Mouse (Mus musculus): Measurements from ENCODE around the gene Cxxc4. TPM values are rescaled to one million over a fixed set of nuclear protein-coding genes. Genes with fewer than 3 reads are reported as not detected.
A peak's percentile ranks its signal among the peaks of the same experiment; 100 is the strongest.

Gene Cxxc4
- polyA plus RNA-seq, 1 experiment from 2014 or later, result 20.6 TPM

- peak overlapping the region; percentile 67 for H3K4me3 ChIP-seq (ENCODE audit: low read length)
- H3K4me2 ChIP-seq (ENCODE audit: low read length), result peak overlapping the region; percentile 86
- H3K27me3 ChIP-seq (replicated peaks; ENCODE audit: control insufficient read depth, insufficient read depth, low read length), result no peaks in the 10 kb centered on the region
- H3K9me3 ChIP-seq (ENCODE audit: control insufficient read depth, low read length), result no peaks in the 10 kb centered on the region
- H3K36me3 ChIP-seq (ENCODE audit: control insufficient read depth, insufficient read depth, low read length), result no peaks in the 10 kb centered on the region
- peaks cover 13% of the 10 kb centered on the region for H3K4me1 ChIP-seq (ENCODE audit: control insufficient read depth, insufficient read depth, low read depth, low read length)
- peak overlapping the region; percentile 88 for H3K9ac ChIP-seq (ENCODE audit: low read depth, low read length)
- 2% methylated on average over 6 of the region's 6 CpGs for WGBS
- H3K27ac ChIP-seq (ENCODE audit: low read depth, low read length), result peak overlapping the region; percentile 99
- ATAC-seq, result 0 out of 2 replicates have a peak, but pooled peaks have one; percentile 0
Measured at GRCm38 (mm10) chr3:134240718-134241025, 4.4 kb downstream of the Cxxc4 start.

GRCm38 (mm10) chr3:134243168-134243849 lies 7.0 kb downstream of the Cxxc4 start:
- no peaks in the 10 kb centered on the region for H3K36me3 ChIP-seq (ENCODE audit: control insufficient read depth, insufficient read depth, low read length)
- H3K4me1 ChIP-seq (ENCODE audit: control insufficient read depth, insufficient read depth, low read depth, low read length), result peaks cover 13% of the 10 kb centered on the region
- H3K4me2 ChIP-seq (ENCODE audit: low read length), result peak overlapping the region; percentile 53
- no peak overlapping the region for H3K27ac ChIP-seq (ENCODE audit: low read depth, low read length)
- WGBS, result 62% methylated on average over 2 of the region's 2 CpGs
- H3K4me3 ChIP-seq (ENCODE audit: low read length), result no peak overlapping the region
- no peaks in the 10 kb centered on the region for H3K9me3 ChIP-seq (ENCODE audit: control insufficient read depth, low read length)
- H3K9ac ChIP-seq (ENCODE audit: low read depth, low read length), result no peak overlapping the region
- no peak for ATAC-seq
- H3K27me3 ChIP-seq (replicated peaks; ENCODE audit: control insufficient read depth, insufficient read depth, low read length), result no peaks in the 10 kb centered on the region

- no peak overlapping the region for H3K9ac ChIP-seq (ENCODE audit: low read depth, low read length)
- H3K4me2 ChIP-seq (ENCODE audit: low read length), result peak overlapping the region; percentile 33
- no peak overlapping the region for H3K4me3 ChIP-seq (ENCODE audit: low read length)
- no peaks in the 10 kb centered on the region for H3K36me3 ChIP-seq (ENCODE audit: control insufficient read depth, insufficient read depth, low read length)
- H3K9me3 ChIP-seq (ENCODE audit: control insufficient read depth, low read length), result no peaks in the 10 kb centered on the region
- 25% methylated on average over 3 of the region's 3 CpGs for WGBS
- peaks cover 13% of the 10 kb centered on the region for H3K4me1 ChIP-seq (ENCODE audit: control insufficient read depth, insufficient read depth, low read depth, low read length)
- no peak overlapping the region for H3K27ac ChIP-seq (ENCODE audit: low read depth, low read length)
- ATAC-seq, result no peak
- H3K27me3 ChIP-seq (replicated peaks; ENCODE audit: control insufficient read depth, insufficient read depth, low read length), result no peaks in the 10 kb centered on the region
Measured at GRCm38 (mm10) chr3:134243850-134244247, 7.6 kb downstream of the Cxxc4 start.

- Histone ChIP-seq H3K9ac (ENCODE audit: low read depth, low read length) (no peak overlapping the region), H3K27ac (ENCODE audit: low read depth, low read length) (no peak overlapping the region), H3K4me1 (ENCODE audit: control insufficient read depth, insufficient read depth, low read depth, low read length) (no peaks in the 10 kb centered on the region), H3K4me3 (ENCODE audit: low read length) (no peak overlapping the region), H3K27me3 (replicated peaks; ENCODE audit: control insufficient read depth, insufficient read depth, low read length) (no peaks in the 10 kb centered on the region), H3K9me3 (ENCODE audit: control insufficient read depth, low read length) (no peaks in the 10 kb centered on the region), H3K4me2 (ENCODE audit: low read length) (no peak overlapping the region), H3K36me3 (ENCODE audit: control insufficient read depth, insufficient read depth, low read length) (no peaks in the 10 kb centered on the region)
- no peak for ATAC-seq
- 77% methylated on average over 2 of the region's 2 CpGs for WGBS
Measured at GRCm38 (mm10) chr3:134254221-134254620, 17.9 kb downstream of the Cxxc4 start.

- Histone ChIP-seq H3K27ac (ENCODE audit: low read depth, low read length) (no peak overlapping the region), H3K4me2 (ENCODE audit: low read length) (no peak overlapping the region), H3K4me3 (ENCODE audit: low read length) (no peak overlapping the region), H3K4me1 (ENCODE audit: control insufficient read depth, insufficient read depth, low read depth, low read length) (no peaks in the 10 kb centered on the region), H3K9ac (ENCODE audit: low read depth, low read length) (no peak overlapping the region), H3K9me3 (ENCODE audit: control insufficient read depth, low read length) (no peaks in the 10 kb centered on the region), H3K36me3 (ENCODE audit: control insufficient read depth, insufficient read depth, low read length) (no peaks in the 10 kb centered on the region), H3K27me3 (replicated peaks; ENCODE audit: control insufficient read depth, insufficient read depth, low read length) (no peaks in the 10 kb centered on the region)
- ATAC-seq, result no peak
- 53% methylated on average over 5 of the region's 5 CpGs for WGBS
Measured at GRCm38 (mm10) chr3:134258715-134259114, 22.4 kb downstream of the Cxxc4 start.

- Histone ChIP-seq H3K4me3 (ENCODE audit: low read length) (no peak overlapping the region), H3K27ac (ENCODE audit: low read depth, low read length) (no peak overlapping the region), H3K4me1 (ENCODE audit: control insufficient read depth, insufficient read depth, low read depth, low read length) (no peaks in the 10 kb centered on the region), H3K36me3 (ENCODE audit: control insufficient read depth, insufficient read depth, low read length) (no peaks in the 10 kb centered on the region), H3K27me3 (replicated peaks; ENCODE audit: control insufficient read depth, insufficient read depth, low read length) (no peaks in the 10 kb centered on the region), H3K9ac (ENCODE audit: low read depth, low read length) (no peak overlapping the region), H3K4me2 (ENCODE audit: low read length) (no peak overlapping the region), H3K9me3 (ENCODE audit: control insufficient read depth, low read length) (no peaks in the 10 kb centered on the region)
- WGBS, result 23% methylated on average over 3 of the region's 3 CpGs
- no peak for ATAC-seq
Measured at GRCm38 (mm10) chr3:134259300-134259699, 23.0 kb downstream of the Cxxc4 start.

GRCm38 (mm10) chr3:134279655-134280054 lies 43.4 kb downstream of the Cxxc4 start:
- H3K9me3 ChIP-seq (ENCODE audit: control insufficient read depth, low read length), result no peaks in the 10 kb centered on the region
- no peaks in the 10 kb centered on the region for H3K36me3 ChIP-seq (ENCODE audit: control insufficient read depth, insufficient read depth, low read length)
- H3K27me3 ChIP-seq (replicated peaks; ENCODE audit: control insufficient read depth, insufficient read depth, low read length), result no peaks in the 10 kb centered on the region
- H3K27ac ChIP-seq (ENCODE audit: low read depth, low read length), result no peak overlapping the region
- no peak for ATAC-seq
- H3K9ac ChIP-seq (ENCODE audit: low read depth, low read length), result no peak overlapping the region
- no peak overlapping the region for H3K4me3 ChIP-seq (ENCODE audit: low read length)
- peaks cover 8% of the 10 kb centered on the region for H3K4me1 ChIP-seq (ENCODE audit: control insufficient read depth, insufficient read depth, low read depth, low read length)
- no peak overlapping the region for H3K4me2 ChIP-seq (ENCODE audit: low read length)

- Histone ChIP-seq H3K36me3 (ENCODE audit: control insufficient read depth, insufficient read depth, low read length) (no peaks in the 10 kb centered on the region), H3K9me3 (ENCODE audit: control insufficient read depth, low read length) (no peaks in the 10 kb centered on the region), H3K9ac (ENCODE audit: low read depth, low read length) (peak overlapping the region; percentile 47), H3K4me1 (ENCODE audit: control insufficient read depth, insufficient read depth, low read depth, low read length) (peaks cover 8% of the 10 kb centered on the region), H3K27me3 (replicated peaks; ENCODE audit: control insufficient read depth, insufficient read depth, low read length) (no peaks in the 10 kb centered on the region), H3K4me2 (ENCODE audit: low read length) (peak overlapping the region; percentile 54), H3K4me3 (ENCODE audit: low read length) (peak overlapping the region; percentile 21), H3K27ac (ENCODE audit: low read depth, low read length) (peak overlapping the region; percentile 54)
- peak; percentile 77 for ATAC-seq
- WGBS, result 26% methylated on average over 14 of the region's 14 CpGs
Measured at GRCm38 (mm10) chr3:134281527-134282370, 45.5 kb downstream of the Cxxc4 start.

GRCm38 (mm10) chr3:134295217-134295616 lies 58.9 kb downstream of the Cxxc4 start:
- H3K27me3 ChIP-seq (replicated peaks; ENCODE audit: control insufficient read depth, insufficient read depth, low read length), result no peaks in the 10 kb centered on the region
- H3K9me3 ChIP-seq (ENCODE audit: control insufficient read depth, low read length), result no peaks in the 10 kb centered on the region
- H3K27ac ChIP-seq (ENCODE audit: low read depth, low read length), result no peak overlapping the region
- WGBS, result 31% methylated on average over 6 of the region's 6 CpGs
- H3K4me2 ChIP-seq (ENCODE audit: low read length), result no peak overlapping the region
- no peak overlapping the region for H3K4me3 ChIP-seq (ENCODE audit: low read length)
- ATAC-seq, result peak; percentile 58
- H3K36me3 ChIP-seq (ENCODE audit: control insufficient read depth, insufficient read depth, low read length), result no peaks in the 10 kb centered on the region
- no peak overlapping the region for H3K9ac ChIP-seq (ENCODE audit: low read depth, low read length)
- H3K4me1 ChIP-seq (ENCODE audit: control insufficient read depth, insufficient read depth, low read depth, low read length), result no peaks in the 10 kb centered on the region
